Mouse (Mus musculus) ZHBTc4 (cell line): ENCODE results near the gene Mms22l.
A peak's percentile ranks its signal among the peaks of the same experiment; 100 is the strongest.

ENCODE experiments used
- DNase-seq: peaks from one replicate; pipeline ENCODE4 v3.0.0-alpha.2; 2011; ENCODE audit warnings: low read depth, low spot score

Gene Mms22l

GRCm38 (mm10) chr4:24496116-24496952 lies at the start of gene Mms22l:
Mms22l (plus strand) TSS chr4:24496451.
- peak; percentile 98 for DNase-seq

- DNase-seq: peak; percentile 83
These were observed 12.2 kb upstream of the Mms22l start for GRCm38 (mm10) chr4:24484046-24484445.

- DNase-seq: no peak
These were observed 685 bp downstream of the Mms22l start for GRCm38 (mm10) chr4:24496953-24497319.

- DNase-seq: no peak
These were observed 12.9 kb downstream of the Mms22l start for GRCm38 (mm10) chr4:24509195-24509594.

- no peak for DNase-seq
These were observed 40.7 kb downstream of the Mms22l start for GRCm38 (mm10) chr4:24536989-24537388.

- no peak for DNase-seq
These were observed 47.2 kb downstream of the Mms22l start for GRCm38 (mm10) chr4:24543421-24543820.

GRCm38 (mm10) chr4:24544677-24545151 lies 48.5 kb downstream of the Mms22l start:
- peak; percentile 41 for DNase-seq

GRCm38 (mm10) chr4:24556116-24556820 lies 60.0 kb downstream of the Mms22l start:
- DNase-seq: no peak

- no peak for DNase-seq
These were observed 60.9 kb downstream of the Mms22l start for GRCm38 (mm10) chr4:24557149-24557548.

- no peak for DNase-seq
These were observed 71.8 kb downstream of the Mms22l start for GRCm38 (mm10) chr4:24568026-24568425.

GRCm38 (mm10) chr4:24568989-24569556 lies 72.8 kb downstream of the Mms22l start:
- no peak for DNase-seq

GRCm38 (mm10) chr4:24574276-24574675 lies 78.0 kb downstream of the Mms22l start:
- peak; percentile 83 for DNase-seq

GRCm38 (mm10) chr4:24577594-24577993 lies 81.3 kb downstream of the Mms22l start:
- DNase-seq: no peak

- DNase-seq: no peak
These were observed 86.0 kb downstream of the Mms22l start for GRCm38 (mm10) chr4:24582295-24582694.

GRCm38 (mm10) chr4:24583997-24584396 lies 87.7 kb downstream of the Mms22l start:
- no peak for DNase-seq

GRCm38 (mm10) chr4:24594824-24595223 lies 98.6 kb downstream of the Mms22l start:
- no peak for DNase-seq

GRCm38 (mm10) chr4:24596942-24597611 lies 100.8 kb downstream of the Mms22l start:
- DNase-seq: peak; percentile 23

GRCm38 (mm10) chr4:24598637-24599036 lies 102.4 kb downstream of the Mms22l start:
- no peak for DNase-seq

- no peak for DNase-seq
These were observed 105.5 kb downstream of the Mms22l start for GRCm38 (mm10) chr4:24601711-24602110.

GRCm38 (mm10) chr4:24609085-24609484 lies 112.8 kb downstream of the Mms22l start:
- DNase-seq: no peak

GRCm38 (mm10) chr4:24609564-24609963 lies 113.3 kb downstream of the Mms22l start:
- DNase-seq: no peak

GRCm38 (mm10) chr4:24620005-24620404 lies 123.8 kb downstream of the Mms22l start:
- DNase-seq: no peak
